Mouse (Mus musculus) adrenal gland, postnatal 4 days (tissue): Measurements from ENCODE around the gene Sval3. TPM values are rescaled to one million over a fixed set of nuclear protein-coding genes. Genes with fewer than 3 reads are reported as not detected.

Experiments used
- DNase-seq, 2 experiments: peaks; one replicate each; pipeline ENCODE4 v3.0.0; 2021 to 2022; ENCODE audit warnings: low spot score in 2 of 2, mixed read lengths in 2 of 2
- long read RNA-seq, 2 experiments: library from polyadenylated mRNA; stranded (forward); transcript quantifications; one replicate each; pipeline ENCODE4 v2.0.0; 2021
- total RNA-seq, 2 experiments: library from RNA; stranded (reverse); gene quantifications; 2 replicates each; pipeline ENCODE4 v1.2.3; 2021

Gene Sval3
- not detected for total RNA-seq
- long read RNA-seq, experiment 1: 0 reads
- long read RNA-seq, experiment 2: 0 reads

DNA sequence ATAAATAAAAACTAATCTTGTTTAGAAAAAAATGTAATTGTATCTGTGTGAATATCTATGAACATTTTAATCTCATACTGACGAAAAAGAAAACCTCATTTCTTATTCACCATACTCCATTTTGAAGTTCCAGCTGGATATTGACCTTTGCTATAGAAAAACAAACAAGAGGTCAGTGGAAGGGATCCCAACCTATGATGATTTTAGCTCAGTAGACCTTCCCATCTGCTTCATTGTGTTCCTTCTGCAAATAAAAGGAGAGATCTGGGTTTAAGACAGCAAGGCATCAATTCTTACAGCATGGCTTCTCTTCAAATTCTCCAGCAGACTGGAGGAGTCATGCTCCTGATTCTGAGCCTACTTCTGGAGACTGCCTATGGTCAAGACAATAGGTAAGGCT lies at the start of gene Sval3:
Gene Sval3, plus strand, starts transcription at position 301 of the 400 bp plus-strand sequence.
- DNase-seq: no peak

DNA sequence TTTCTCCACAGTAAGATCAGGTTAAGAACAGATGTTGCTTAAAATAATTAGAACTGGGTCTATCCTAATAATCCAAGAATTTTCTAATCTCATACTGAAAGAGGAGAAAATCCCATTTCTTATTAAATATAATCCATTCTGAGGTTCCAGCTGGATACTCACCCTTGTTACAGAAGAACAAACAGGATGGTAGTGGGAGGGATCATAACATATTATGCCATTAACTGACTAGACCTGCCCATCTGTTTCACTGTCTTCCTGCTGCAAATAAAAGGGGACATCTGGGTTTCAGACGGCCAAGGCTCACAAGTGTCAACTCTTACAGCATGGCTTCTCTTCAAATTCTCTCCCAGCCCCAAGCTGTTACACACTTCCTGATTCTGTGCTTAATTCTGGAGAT lies 16.6 kb upstream of the Sval3 start, which contains the start of gene Sval1:
Gene Sval1, plus strand, starts transcription at position 301 of the 400 bp plus-strand sequence.
- DNase-seq: no peak

Other genes with a start within 250 kb of the Sval3 start
- not detected for gene Olfr459, start 193.0 kb upstream of the Sval3 start, total RNA-seq
- not detected for gene Pip, start 120.6 kb upstream of the Sval3 start, total RNA-seq
- not detected for gene Sval2, start 115.2 kb upstream of the Sval3 start, total RNA-seq
- gene Sval1, start 16.5 kb upstream of the Sval3 start, total RNA-seq: not detected
- not detected for gene Sva, start 70.3 kb downstream of the Sval3 start, total RNA-seq
- not detected for gene Tas2r139, start 172.8 kb downstream of the Sval3 start, total RNA-seq
- not detected for gene Tas2r144, start 247.2 kb downstream of the Sval3 start, total RNA-seq